Mouse (Mus musculus): ENCODE data around the gene Pex11b.
"Not testable (repeated sequence)": the region's sequence is repeated elsewhere in the genome, so short reads cannot be mapped to it uniquely, and the experiment has no call there.

Pex11b gene

DNA sequence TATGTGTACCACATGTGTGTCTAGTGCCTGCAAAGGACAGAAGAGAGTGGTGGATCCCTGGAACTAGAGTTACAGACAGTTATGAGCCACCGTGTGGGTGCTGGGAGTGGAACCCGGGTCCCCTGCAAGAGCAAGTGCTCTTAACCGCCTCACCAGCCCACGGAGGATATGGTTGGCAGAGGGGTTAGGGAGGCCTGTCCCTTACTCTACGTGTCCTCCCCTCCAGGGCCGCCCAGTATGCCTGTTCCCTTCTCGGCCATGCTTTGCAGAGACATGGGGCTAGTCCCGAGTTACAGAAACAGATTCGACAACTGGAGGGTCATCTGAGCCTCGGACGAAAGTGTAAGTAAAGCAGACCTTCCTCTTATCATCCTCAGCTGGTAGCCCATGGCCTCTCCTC is 1.3 kb downstream of the Pex11b start:
- Histone ChIP-seq H3K36me3 (ENCODE audit: insufficient read depth, low read length) (peaks cover 63% of the 10 kb centered on the region), H3K4me3 (replicated peaks; ENCODE audit: low read length) (peak overlapping the region; percentile 93), H3K27me3 (ENCODE audit: insufficient read depth, low read length) (no peaks in the 10 kb centered on the region), H3K9me3 (ENCODE audit: low read length) (no peaks in the 10 kb centered on the region), H3K4me1 (replicated peaks; ENCODE audit: low read depth, low read length) (peaks cover 55% of the 10 kb centered on the region)
- TF ChIP-seq POU5F1 (IDR thresholded peaks at IDR 0.05; ENCODE audit: borderline replicate concordance, low read length) = no peak
- no peak for TF ChIP-seq CTCF (conservative IDR thresholded peaks at IDR 0.05; ENCODE audit: low read length)
- TF ChIP-seq NANOG (IDR thresholded peaks at IDR 0.05; ENCODE audit: borderline replicate concordance, low read length) = no peak

DNA sequence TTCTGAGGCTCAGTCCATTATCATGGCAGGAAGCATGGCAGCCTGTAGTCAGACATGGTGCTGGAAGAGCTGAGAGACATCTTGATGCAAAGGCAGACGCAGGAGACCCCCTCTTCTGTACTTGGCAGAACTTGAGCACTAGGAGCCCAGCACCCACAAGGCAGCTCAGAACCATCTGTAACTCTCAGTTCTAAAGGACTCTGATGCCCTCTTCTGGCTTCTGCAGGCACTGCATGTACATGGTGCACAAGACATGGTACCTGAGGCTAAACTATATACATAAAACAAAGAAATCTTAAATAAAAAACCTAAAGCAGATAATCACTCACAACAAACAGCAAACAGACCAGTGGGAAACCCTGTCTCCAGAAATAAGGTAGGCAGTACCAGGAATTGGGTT is 4.0 kb downstream of the Pex11b start:
- Histone ChIP-seq H3K36me3 (ENCODE audit: insufficient read depth, low read length) (peaks cover 63% of the 10 kb centered on the region), H3K9me3 (ENCODE audit: low read length) (no peaks in the 10 kb centered on the region), H3K4me3 (replicated peaks; ENCODE audit: low read length) (no peak overlapping the region), H3K27me3 (ENCODE audit: insufficient read depth, low read length) (no peaks in the 10 kb centered on the region), H3K4me1 (replicated peaks; ENCODE audit: low read depth, low read length) (peaks cover 30% of the 10 kb centered on the region)
- TF ChIP-seq CTCF (conservative IDR thresholded peaks at IDR 0.05; ENCODE audit: low read length) (peak; percentile 58), POU5F1 (IDR thresholded peaks at IDR 0.05; ENCODE audit: borderline replicate concordance, low read length) (no peak)

DNA sequence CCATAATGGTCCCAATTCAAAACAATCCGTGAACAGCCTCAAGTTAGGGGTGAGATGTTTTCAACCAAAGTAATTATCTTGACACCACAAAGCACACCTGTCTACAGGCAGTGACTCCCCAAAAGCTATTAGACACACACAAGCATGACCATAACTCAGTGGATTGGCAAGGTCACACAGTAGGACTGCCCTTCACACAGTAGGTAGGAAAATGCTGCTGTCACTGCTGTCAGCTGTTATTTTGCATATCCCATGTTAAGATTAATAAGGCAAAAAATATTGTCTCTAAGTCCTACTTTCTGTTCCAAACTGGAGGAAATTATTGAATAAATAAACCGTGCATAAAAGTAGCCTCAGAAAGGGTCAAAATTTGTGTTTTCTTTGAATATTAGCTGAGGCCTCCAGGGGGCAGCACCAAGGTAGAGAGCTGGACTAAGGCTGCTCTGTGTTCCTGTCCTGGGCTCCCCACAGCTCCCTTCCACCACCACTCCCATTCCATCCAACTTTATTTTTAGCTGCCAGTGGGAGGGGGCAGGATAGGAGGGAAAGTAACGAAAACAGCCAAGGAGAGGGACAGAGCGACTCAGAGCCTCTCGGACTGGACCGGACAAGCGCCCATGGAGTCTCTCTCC is 10.0 kb downstream of the Pex11b start, which contains the start of gene Itga10:
Gene Itga10 (plus strand): TSS at position 567 of the 632 bp plus-strand sequence.
- Histone ChIP-seq H3K9me3 (ENCODE audit: low read length) (no peaks in the 10 kb centered on the region), H3K36me3 (ENCODE audit: insufficient read depth, low read length) (peaks cover 41% of the 10 kb centered on the region), H3K27me3 (ENCODE audit: insufficient read depth, low read length) (no peaks in the 10 kb centered on the region), H3K4me3 (replicated peaks; ENCODE audit: low read length) (no peak within 1 kb of the TSS), H3K4me1 (replicated peaks; ENCODE audit: low read depth, low read length) (peaks cover 38% of the 10 kb centered on the region)
- TF ChIP-seq CTCF (conservative IDR thresholded peaks at IDR 0.05; ENCODE audit: low read length) (peak; percentile 69), POU5F1 (IDR thresholded peaks at IDR 0.05; ENCODE audit: borderline replicate concordance, low read length) (no peak), NANOG (IDR thresholded peaks at IDR 0.05; ENCODE audit: borderline replicate concordance, low read length) (no peak)

DNA sequence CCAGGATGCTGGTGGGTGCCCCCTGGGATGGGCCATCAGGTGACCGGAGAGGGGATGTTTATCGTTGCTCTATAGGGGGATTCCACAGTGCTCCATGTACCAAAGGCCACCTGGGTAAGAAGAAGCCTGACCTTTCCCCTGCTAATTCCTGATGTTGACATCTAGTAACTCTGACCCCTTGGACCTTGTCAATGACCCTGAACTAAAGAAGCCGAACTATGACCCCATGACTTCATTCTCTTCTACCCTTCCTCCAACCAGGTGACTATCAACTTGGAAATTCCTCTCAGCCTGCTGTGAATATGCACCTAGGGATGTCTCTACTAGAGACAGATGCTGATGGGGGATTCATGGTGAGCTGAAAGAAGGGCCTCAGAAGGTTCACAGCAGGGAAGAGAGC is 12.2 kb downstream of the Pex11b start:
- no peak for TF ChIP-seq CTCF (conservative IDR thresholded peaks at IDR 0.05; ENCODE audit: low read length)
- TF ChIP-seq POU5F1 (IDR thresholded peaks at IDR 0.05; ENCODE audit: borderline replicate concordance, low read length) = no peak
- TF ChIP-seq NANOG (IDR thresholded peaks at IDR 0.05; ENCODE audit: borderline replicate concordance, low read length) = no peak
- no peak overlapping the region for H3K4me3 ChIP-seq (replicated peaks; ENCODE audit: low read length)
- peaks cover 25% of the 10 kb centered on the region for H3K36me3 ChIP-seq (ENCODE audit: insufficient read depth, low read length)
- H3K4me1 ChIP-seq (replicated peaks; ENCODE audit: low read depth, low read length) = peaks cover 40% of the 10 kb centered on the region
- H3K27me3 ChIP-seq (ENCODE audit: insufficient read depth, low read length) = no peaks in the 10 kb centered on the region
- H3K9me3 ChIP-seq (ENCODE audit: low read length) = no peaks in the 10 kb centered on the region

DNA sequence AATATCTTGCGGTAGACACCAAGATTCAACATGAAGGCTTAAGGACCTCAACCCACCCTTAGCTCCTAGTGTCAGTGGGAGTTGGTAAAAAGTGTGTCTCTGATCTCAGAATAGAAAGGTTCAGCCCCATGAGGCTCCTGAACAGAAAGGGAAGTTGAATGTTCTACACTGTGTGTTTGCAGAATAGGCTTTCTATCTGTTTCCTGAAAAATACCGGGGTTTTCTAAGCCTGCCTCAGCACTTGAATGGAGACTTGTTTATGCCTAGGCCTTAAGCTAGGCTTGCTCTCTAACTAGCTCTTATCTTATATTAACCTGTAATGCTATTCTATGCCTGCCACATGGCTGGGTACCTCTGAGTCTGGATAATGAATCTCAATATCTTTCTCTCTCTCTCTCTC is 25.7 kb downstream of the Pex11b start:
- Histone ChIP-seq H3K4me3 (replicated peaks; ENCODE audit: low read length) (no peak overlapping the region), H3K27me3 (ENCODE audit: insufficient read depth, low read length) (peaks cover 2% of the 10 kb centered on the region; the same call in 1 of the 2 replicates), H3K9me3 (ENCODE audit: low read length) (no peaks in the 10 kb centered on the region), H3K36me3 (ENCODE audit: insufficient read depth, low read length) (no peaks in the 10 kb centered on the region), H3K4me1 (replicated peaks; ENCODE audit: low read depth, low read length) (peaks cover 31% of the 10 kb centered on the region)
- TF ChIP-seq NANOG (IDR thresholded peaks at IDR 0.05; ENCODE audit: borderline replicate concordance, low read length) (no peak), POU5F1 (IDR thresholded peaks at IDR 0.05; ENCODE audit: borderline replicate concordance, low read length) (no peak), CTCF (conservative IDR thresholded peaks at IDR 0.05; ENCODE audit: low read length) (no peak)

DNA sequence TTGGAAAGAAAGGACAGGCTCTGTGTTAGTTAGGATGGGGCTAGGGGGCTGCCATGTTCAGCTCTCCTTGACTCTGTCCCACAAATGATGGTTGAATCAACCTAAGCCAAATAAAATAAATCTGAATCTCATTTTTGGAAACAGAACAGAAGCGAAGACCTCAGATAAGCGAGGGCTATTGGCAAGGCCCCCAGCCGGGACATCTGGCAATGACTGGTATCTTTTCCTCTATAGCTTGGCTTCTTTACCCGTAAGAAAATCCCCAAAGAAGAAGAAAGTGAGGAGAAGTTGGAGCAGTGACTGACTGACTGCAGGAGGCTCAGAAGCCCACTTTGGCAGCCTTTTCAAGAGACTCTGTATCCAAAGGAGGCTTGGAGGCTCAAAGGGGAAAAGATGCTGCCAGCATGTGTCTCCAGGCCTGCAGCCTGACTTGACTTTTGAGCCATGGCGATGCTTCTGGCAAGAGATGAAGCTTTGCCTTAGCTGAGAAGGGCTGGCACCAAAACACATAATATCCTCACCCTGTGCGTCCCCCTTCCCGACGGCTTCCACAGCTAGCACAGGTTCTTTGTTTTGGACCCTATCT is 27.6 kb downstream of the Pex11b start:
- Histone ChIP-seq H3K27me3 (ENCODE audit: insufficient read depth, low read length) (no peaks in the 10 kb centered on the region; the same call in 1 of the 2 replicates), H3K9me3 (ENCODE audit: low read length) (no peaks in the 10 kb centered on the region), H3K36me3 (ENCODE audit: insufficient read depth, low read length) (no peaks in the 10 kb centered on the region), H3K4me3 (replicated peaks; ENCODE audit: low read length) (peak overlapping the region; percentile 39), H3K4me1 (replicated peaks; ENCODE audit: low read depth, low read length) (peaks cover 17% of the 10 kb centered on the region)
- TF ChIP-seq CTCF (conservative IDR thresholded peaks at IDR 0.05; ENCODE audit: low read length) (no peak), POU5F1 (IDR thresholded peaks at IDR 0.05; ENCODE audit: borderline replicate concordance, low read length) (no peak), NANOG (IDR thresholded peaks at IDR 0.05; ENCODE audit: borderline replicate concordance, low read length) (no peak)

DNA sequence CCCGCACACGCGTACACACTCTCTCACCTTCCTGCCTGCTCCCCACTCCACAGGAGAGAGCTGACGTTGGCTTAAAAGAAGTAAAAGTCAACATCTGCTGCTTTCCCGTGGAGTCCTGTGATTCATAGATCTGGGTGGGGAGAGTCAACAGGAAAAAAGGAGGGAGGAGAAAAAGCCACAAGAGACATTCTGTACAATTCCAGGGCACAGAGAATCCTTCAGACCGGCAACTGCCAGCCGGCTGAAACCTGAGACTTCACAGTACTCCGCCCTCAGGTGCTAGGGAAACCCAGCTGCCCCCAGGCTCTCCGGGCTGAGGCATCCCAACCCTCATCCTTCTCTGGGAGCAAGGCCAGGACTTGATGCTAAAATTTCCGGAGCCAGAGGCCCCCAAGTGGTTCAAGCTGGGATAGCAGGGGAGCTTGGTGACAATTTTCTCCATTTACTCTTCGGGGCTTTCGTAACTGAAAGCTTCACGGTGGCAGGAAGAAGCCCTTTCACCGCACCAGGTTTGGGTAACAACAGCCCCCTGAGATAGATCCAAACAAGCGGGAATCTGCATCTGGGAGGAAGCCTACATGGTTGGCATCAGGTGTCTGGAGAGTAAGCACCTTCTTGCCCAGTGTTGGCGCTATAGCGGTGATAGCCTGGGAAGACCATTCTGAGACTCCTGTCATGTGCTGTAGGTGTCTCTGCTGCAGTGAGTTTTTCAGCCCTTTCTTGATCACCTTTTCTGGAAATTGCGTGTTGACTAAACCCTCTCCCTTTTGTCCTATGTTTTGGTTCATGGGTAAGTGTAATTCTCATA is 28.5 kb downstream of the Pex11b start:
- Histone ChIP-seq H3K27me3 (ENCODE audit: insufficient read depth, low read length) (no peaks in the 10 kb centered on the region; the same call in 1 of the 2 replicates), H3K9me3 (ENCODE audit: low read length) (no peaks in the 10 kb centered on the region), H3K4me3 (replicated peaks; ENCODE audit: low read length) (peak overlapping the region; percentile 57), H3K4me1 (replicated peaks; ENCODE audit: low read depth, low read length) (peaks cover 15% of the 10 kb centered on the region), H3K36me3 (ENCODE audit: insufficient read depth, low read length) (no peaks in the 10 kb centered on the region)
- TF ChIP-seq POU5F1 (IDR thresholded peaks at IDR 0.05; ENCODE audit: borderline replicate concordance, low read length) = no peak
- TF ChIP-seq CTCF (conservative IDR thresholded peaks at IDR 0.05; ENCODE audit: low read length) = peak; percentile 91

DNA sequence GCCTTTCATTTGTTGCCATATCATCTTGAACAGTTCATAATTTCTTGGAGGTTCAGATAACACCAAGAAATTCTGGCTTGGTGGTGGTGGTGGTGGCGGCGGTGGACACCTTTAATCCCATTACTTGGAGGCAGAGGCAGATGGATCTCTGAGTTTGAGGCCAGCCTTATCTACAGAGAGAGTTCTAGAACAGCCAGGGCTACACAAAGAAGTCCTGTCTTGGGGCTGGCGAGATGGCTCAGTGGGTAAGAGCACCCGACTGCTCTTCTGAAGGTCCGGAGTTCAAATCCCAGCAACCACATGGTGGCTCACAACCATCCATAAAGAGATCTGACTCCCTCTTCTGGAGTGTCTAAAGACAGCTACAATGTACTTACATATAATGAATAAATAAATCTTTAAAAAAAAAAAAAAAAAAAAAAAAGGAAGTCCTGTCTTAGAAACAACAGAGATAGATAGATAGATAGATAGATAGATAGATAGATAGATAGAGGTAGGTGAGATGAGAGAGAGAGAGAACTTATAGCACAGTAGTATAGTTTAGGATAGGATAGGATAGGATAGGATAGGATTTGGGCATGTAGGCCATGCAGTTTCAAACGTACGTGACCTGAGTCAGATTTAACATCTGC is 30.7 kb downstream of the Pex11b start:
- H3K27me3 ChIP-seq (ENCODE audit: insufficient read depth, low read length); H3K4me3 ChIP-seq (replicated peaks; ENCODE audit: low read length); H3K36me3 ChIP-seq (ENCODE audit: insufficient read depth, low read length); H3K9me3 ChIP-seq (ENCODE audit: low read length): not testable (repeated sequence)
- H3K4me1 ChIP-seq (replicated peaks; ENCODE audit: low read depth, low read length) = peaks cover 32% of the 10 kb centered on the region

All from E14TG2a.4 (cell line).